Mouse (Mus musculus) erythroblast, embryonic 14.5 days (primary cell): ENCODE data around the gene Trabd.

Source experiments
- GATA1 ChIP-seq: IDR thresholded peaks from 2 replicates; pipeline ENCODE4 v1.6.1; 2012; ENCODE audit warnings: low read length, inconsistent platforms, mixed read lengths
- TAL1 ChIP-seq: IDR thresholded peaks from 3 replicates; pipeline ENCODE4 v1.6.1; 2012; ENCODE audit warnings: low read length, inconsistent platforms, mixed read lengths

GRCm38 (mm10) chr15:89100823-89101222 lies 25.9 kb downstream of the Trabd start:
- TF ChIP-seq TAL1 (no peak), GATA1 (no peak)
